Mouse (Mus musculus) CH12F3 (cell line): ENCODE measurements around the gene Zer1.

Source experiments
- in situ Hi-C: fragments of 300-500 bp; cut with MboI; formaldehyde crosslinking; loops from 2 replicates; pipeline ENCODE4 v1.14.3; 2020; ENCODE audit warnings: low sequenced_read_pairs

Zer1 gene

DNA sequence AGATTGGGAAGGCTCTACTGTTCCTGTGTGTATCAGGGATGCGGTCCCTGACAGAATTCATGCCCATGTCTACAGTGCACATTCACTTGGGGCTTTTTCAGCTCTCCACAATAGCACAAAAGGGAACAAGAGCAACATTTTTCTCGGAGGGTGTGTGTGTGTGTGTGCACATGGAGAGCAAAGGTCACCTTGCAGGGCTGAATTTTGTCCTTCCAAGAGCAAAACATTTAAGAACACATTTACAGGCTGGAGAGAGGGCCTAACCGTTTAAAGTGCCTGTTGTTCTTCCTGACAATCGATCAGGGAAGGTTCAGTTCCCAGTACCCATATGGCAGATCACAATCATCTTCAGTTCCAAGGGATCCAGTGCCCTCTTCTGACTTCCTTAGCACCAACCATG lies 5.8 kb upstream of the Zer1 start:
- in situ Hi-C loops, result no loop called here

GRCm38 (mm10) chr2:30128789-30129188 lies 4.4 kb upstream of the Zer1 start:
- in situ Hi-C loops, result no loop called here

GRCm38 (mm10) chr2:30123729-30124471 lies 485 bp downstream of the Zer1 start:
- in situ Hi-C loops, result no loop called here

- in situ Hi-C loops, result no loop called here
Observed at GRCm38 (mm10) chr2:30122766-30123165, 1.6 kb downstream of the Zer1 start.

- in situ Hi-C loops, result no loop called here
Observed at GRCm38 (mm10) chr2:30120269-30120668, 4.1 kb downstream of the Zer1 start.

DNA sequence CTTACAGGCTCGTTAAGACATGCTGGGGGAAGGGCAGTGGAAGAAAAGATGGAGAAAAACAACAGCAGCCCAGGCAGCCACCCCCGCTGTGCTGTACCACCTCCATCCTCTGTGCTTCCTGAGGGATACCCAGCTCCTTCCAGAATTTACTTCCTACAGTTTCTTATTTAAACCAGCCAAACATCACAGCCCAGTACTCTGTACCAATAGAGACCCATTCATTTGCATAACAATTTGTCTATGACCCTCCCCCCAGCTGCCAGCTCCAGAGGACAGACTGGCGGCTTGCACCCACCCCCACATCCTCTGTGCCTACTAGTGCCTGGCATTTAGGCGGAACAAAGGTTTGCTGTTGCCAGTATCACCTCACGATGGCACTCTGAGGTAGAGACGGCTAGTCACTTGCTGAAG lies 4.7 kb downstream of the Zer1 start:
- in situ Hi-C loops, result no loop called here

DNA sequence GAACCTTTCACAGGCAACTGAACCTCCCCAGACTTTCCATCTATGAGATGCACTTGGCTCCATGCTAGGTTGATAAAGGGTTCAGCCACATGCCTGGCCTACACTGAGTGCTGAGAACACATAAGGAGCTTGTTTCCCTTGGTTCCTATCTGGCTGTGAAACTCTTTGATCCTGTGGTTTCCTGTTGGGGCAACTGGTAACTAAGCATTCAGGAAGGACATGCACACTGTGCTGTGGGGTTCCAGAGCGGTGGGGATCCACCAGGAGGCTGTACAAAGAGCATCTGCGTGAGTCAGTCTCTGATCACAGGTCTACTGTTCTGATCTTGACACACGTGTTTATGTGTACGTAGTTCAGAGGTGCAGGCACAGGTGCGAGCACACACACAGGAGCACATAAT lies 11.8 kb downstream of the Zer1 start:
- in situ Hi-C loops, result no loop called here

GRCm38 (mm10) chr2:30111500-30111899 lies 12.9 kb downstream of the Zer1 start:
- in situ Hi-C loops, result no loop called here

GRCm38 (mm10) chr2:30108260-30108659 lies 16.1 kb downstream of the Zer1 start:
- in situ Hi-C loops, result no loop called here

GRCm38 (mm10) chr2:30107646-30108045 lies 16.7 kb downstream of the Zer1 start:
- in situ Hi-C loops, result no loop called here

DNA sequence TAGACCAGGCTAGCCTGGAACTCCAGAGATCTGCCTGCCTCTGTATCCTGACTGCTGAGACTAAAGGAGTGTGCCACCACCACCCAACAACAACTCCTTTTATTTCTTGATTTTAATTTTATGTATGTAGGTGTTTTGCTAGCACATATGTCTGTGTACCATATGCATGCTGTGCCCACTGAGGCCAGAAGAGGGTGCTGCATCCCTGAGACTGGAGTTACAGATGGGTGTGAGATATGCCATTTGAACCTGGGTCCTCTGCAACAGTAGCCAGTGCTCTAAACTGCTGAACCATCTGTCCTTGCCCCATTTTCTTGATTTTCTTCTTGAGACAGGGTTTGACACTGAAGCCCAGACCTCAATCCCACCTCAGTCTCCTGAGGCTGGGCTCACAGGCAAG lies 18.0 kb downstream of the Zer1 start:
- in situ Hi-C loops, result no loop called here

DNA sequence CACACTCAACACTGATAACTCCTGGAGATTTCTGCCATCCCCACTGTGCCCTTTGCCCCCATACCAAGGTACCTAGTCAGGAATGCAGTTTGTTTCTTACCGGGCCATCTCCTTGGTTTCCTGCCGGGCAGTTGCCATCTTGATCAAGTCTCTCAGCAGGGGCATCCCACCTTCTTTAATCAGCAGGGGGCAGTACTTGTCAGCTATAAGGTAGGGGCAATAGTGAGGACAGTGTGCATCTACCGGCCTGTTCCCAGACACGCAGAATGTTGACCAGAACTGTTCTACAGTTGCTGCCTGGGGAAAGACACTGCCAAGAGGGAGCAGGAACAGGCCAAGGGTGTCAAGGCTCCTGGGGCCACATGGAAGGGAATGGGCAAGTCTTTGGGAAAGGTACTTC lies 24.2 kb downstream of the Zer1 start:
- in situ Hi-C loops, result no loop called here

DNA sequence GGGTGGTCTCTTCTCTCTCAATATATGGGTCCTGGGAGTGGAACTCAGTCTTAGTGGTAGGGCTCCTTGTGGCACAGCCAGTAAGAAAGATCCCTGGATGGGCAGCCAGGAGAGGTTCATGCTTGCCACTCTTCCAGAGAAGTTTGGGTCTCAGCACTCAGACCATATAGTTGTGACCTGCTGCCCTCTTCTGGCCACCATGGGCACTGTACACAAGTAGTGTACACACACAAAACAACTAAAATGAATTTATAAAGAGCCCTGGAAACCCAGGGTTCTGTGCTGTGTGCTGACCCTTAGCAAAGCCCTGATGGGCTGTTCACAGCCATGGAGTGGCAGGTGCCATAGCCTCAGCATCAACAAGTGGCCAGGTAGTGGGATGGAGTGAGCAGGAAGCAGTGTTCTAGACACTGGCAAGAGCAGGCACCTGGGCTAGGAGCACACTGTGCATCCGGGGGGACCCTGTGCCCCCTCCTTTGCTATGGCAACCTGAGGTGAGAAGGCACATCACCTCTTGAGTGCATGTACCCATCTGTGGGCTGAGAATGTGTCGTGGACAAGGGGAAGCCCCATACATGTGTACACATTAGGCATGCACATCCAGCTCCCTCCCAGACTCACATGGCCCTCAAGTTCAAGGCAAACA lies 28.4 kb downstream of the Zer1 start:
- in situ Hi-C loops, result no loop called here

DNA sequence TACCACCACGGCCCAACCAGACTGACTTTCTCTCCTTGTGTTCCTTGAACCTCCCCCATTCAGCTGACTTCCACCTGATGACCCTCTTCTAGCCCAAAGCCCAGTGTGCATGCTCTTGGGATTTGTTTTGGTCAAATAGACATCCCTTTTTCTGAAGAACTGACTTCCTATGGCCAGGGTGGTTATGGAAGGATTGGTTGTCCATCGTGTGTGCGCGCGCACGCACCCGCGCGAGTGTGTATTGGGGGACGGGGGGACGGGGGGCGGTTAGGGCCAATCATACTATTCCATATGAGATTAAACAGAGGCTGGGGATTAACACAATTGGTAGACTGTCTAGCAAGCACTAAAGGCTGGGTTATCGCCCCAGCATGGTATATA lies 30.2 kb downstream of the Zer1 start:
- in situ Hi-C loops, result no loop called here

GRCm38 (mm10) chr2:30093471-30094207 lies 30.7 kb downstream of the Zer1 start, which contains the start of gene Zdhhc12:
Gene Zdhhc12, minus strand, starts transcription at chr2:30093648.
- in situ Hi-C loops, result no loop called here

GRCm38 (mm10) chr2:30092280-30092918 lies 32.0 kb downstream of the Zer1 start:
- in situ Hi-C loops, result no loop called here

GRCm38 (mm10) chr2:30091521-30091920 lies 32.9 kb downstream of the Zer1 start:
- in situ Hi-C loops, result no loop called here

DNA sequence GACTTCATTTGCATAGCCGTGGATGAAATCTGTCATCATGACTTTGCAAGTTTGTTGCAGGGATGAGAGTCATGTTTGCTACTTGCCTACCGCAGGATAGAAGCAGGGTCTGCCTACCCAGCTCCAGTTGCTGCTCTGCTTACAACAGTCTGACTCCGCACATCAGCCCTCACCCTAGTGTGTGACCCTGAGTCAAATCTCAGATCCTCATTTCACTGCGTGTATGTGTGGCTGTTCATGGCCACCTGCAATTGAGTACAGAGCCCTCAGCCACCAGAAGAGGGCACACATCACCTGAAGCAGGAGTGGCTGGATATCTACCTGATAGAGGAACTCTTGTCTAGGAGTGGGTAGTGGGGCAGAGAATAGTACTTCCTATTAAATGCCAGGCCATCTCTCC lies 37.1 kb downstream of the Zer1 start:
- in situ Hi-C loops, result no loop called here

DNA sequence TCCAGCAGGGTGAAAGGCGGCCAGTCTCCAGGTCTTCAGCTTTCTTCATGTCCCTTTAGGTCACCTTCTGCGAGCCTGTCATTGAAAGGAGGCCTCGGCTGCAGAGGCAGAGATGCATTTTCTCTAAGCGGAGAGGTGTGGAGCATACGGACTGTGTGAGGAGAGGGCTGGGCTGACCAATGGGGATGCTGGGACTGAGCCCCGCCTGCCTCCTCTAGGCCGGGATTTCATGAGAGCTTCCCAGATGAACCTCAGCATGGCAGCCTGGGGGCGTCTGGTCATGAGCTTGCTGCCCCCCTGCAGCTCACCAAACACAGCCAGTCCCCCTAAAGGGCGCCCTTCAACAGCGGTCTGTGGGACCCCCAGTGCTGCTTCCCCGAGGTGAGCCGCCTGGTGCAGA lies 39.8 kb downstream of the Zer1 start:
- in situ Hi-C loops, result no loop called here

GRCm38 (mm10) chr2:30084113-30084512 lies 40.3 kb downstream of the Zer1 start:
- in situ Hi-C loops, result no loop called here

- in situ Hi-C loops, result no loop called here
Observed at GRCm38 (mm10) chr2:30080181-30080800, 44.1 kb downstream of the Zer1 start.
